Mouse (Mus musculus): Measurements from ENCODE around the gene Ank3.

DNA sequence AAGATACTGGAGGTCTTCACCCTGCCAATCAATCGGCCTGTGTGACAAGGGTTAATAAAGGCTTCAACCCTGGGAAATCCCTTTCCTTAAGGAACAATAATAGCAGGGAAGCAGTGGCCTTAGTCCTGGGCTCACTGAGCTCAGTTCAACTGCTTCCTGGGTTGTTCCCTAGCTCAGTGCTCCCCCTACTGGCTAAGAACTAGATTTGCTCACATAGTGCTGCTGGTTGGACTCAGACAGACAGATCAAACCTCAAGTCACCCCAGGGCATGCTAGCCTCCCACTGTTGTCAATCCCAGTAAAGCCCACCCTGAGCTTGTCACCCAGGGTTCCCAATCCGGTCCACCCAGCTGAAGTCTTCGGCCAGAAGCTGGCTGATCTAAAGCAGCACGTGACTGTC, 447.2 kb downstream of the Ank3 start:
- TF ChIP-seq CTCF (IDR thresholded peaks at IDR 0.05; ENCODE audit: insufficient read depth, low read length) = peak; percentile 81
- no peak for TF ChIP-seq POLR2A (IDR thresholded peaks at IDR 0.05; ENCODE audit: borderline replicate concordance, extremely low read depth, low read depth, low read length)

Measured in lung, adult 2 months (tissue).